Mouse (Mus musculus) layer of hippocampus, adult 9-10 months (tissue): ENCODE results near the gene Olig3.
"Not testable (repeated sequence)": the region's sequence is repeated elsewhere in the genome, so short reads cannot be mapped to it uniquely, and the experiment has no call there.

Experiments used
- DNase-seq: peaks from one replicate; pipeline ENCODE4 v3.0.0; 2022; ENCODE audit warnings: low spot score

The Olig3 gene

GRCm38 (mm10) chr10:19361539-19362293 is 5.4 kb downstream of the Olig3 start:
- no peak for DNase-seq

- no peak for DNase-seq
Observed at GRCm38 (mm10) chr10:19362294-19362590, 5.9 kb downstream of the Olig3 start.

GRCm38 (mm10) chr10:19362861-19363260 is 6.5 kb downstream of the Olig3 start:
- no peak for DNase-seq

- no peak for DNase-seq
Observed at GRCm38 (mm10) chr10:19363365-19363764, 7.0 kb downstream of the Olig3 start.

- no peak for DNase-seq
Observed at GRCm38 (mm10) chr10:19369143-19369542, 12.8 kb downstream of the Olig3 start.

- no peak for DNase-seq
Observed at GRCm38 (mm10) chr10:19370146-19370545, 13.8 kb downstream of the Olig3 start.

GRCm38 (mm10) chr10:19372263-19372662 is 15.9 kb downstream of the Olig3 start:
- no peak for DNase-seq

- no peak for DNase-seq
Observed at GRCm38 (mm10) chr10:19373797-19374196, 17.5 kb downstream of the Olig3 start.

- DNase-seq, result no peak
Observed at GRCm38 (mm10) chr10:19374311-19374710, 18.0 kb downstream of the Olig3 start.

GRCm38 (mm10) chr10:19375838-19376237 is 19.5 kb downstream of the Olig3 start:
- no peak for DNase-seq

- not testable (repeated sequence) for DNase-seq
Observed at GRCm38 (mm10) chr10:19380971-19381370, 24.6 kb downstream of the Olig3 start.

- DNase-seq, result no peak
Observed at GRCm38 (mm10) chr10:19384176-19384575, 27.8 kb downstream of the Olig3 start.

- DNase-seq, result no peak
Observed at GRCm38 (mm10) chr10:19391819-19392218, 35.5 kb downstream of the Olig3 start.

GRCm38 (mm10) chr10:19396485-19397137 is 40.3 kb downstream of the Olig3 start:
- no peak for DNase-seq

GRCm38 (mm10) chr10:19397396-19397795 is 41.1 kb downstream of the Olig3 start:
- no peak for DNase-seq

GRCm38 (mm10) chr10:19401136-19401535 is 44.8 kb downstream of the Olig3 start:
- no peak for DNase-seq

- DNase-seq, result no peak
Observed at GRCm38 (mm10) chr10:19404401-19404800, 48.1 kb downstream of the Olig3 start.

GRCm38 (mm10) chr10:19405959-19406358 is 49.6 kb downstream of the Olig3 start:
- DNase-seq, result no peak

GRCm38 (mm10) chr10:19407168-19407567 is 50.8 kb downstream of the Olig3 start:
- no peak for DNase-seq
